Mouse (Mus musculus) cerebellum, postnatal 36 days (tissue): ENCODE results near the gene Rtraf.

Source experiments
- DNase-seq, 2 experiments: peaks; one replicate each; pipeline ENCODE4 v3.0.0; 2021 to 2022; ENCODE audit warnings: mixed read lengths in 2 of 2

The Rtraf gene

GRCm38 (mm10) chr14:19796541-19797304 lies 26.9 kb downstream of the Rtraf start:
- DNase-seq: no peak

- no peak for DNase-seq
Measured at GRCm38 (mm10) chr14:19794881-19795280, 28.7 kb downstream of the Rtraf start.

- no peak for DNase-seq
Measured at GRCm38 (mm10) chr14:19788443-19788842, 35.2 kb downstream of the Rtraf start.

- DNase-seq: no peak
Measured at GRCm38 (mm10) chr14:19785797-19786588, 37.6 kb downstream of the Rtraf start.

GRCm38 (mm10) chr14:19777945-19778344 lies 45.7 kb downstream of the Rtraf start:
- no peak for DNase-seq

GRCm38 (mm10) chr14:19777365-19777764 lies 46.3 kb downstream of the Rtraf start:
- DNase-seq: no peak

GRCm38 (mm10) chr14:19776890-19777289 lies 46.7 kb downstream of the Rtraf start:
- DNase-seq: no peak

- no peak for DNase-seq
Measured at GRCm38 (mm10) chr14:19776179-19776578, 47.4 kb downstream of the Rtraf start.

GRCm38 (mm10) chr14:19775491-19775890 lies 48.1 kb downstream of the Rtraf start:
- no peak for DNase-seq

- no peak for DNase-seq
Measured at GRCm38 (mm10) chr14:19774036-19774628, 49.5 kb downstream of the Rtraf start.

- no peak for DNase-seq
Measured at GRCm38 (mm10) chr14:19771173-19771572, 52.5 kb downstream of the Rtraf start.

GRCm38 (mm10) chr14:19769441-19770200 lies 54.0 kb downstream of the Rtraf start:
- no peak for DNase-seq

- no peak for DNase-seq
Measured at GRCm38 (mm10) chr14:19768648-19769047, 55.0 kb downstream of the Rtraf start.

- no peak for DNase-seq
Measured at GRCm38 (mm10) chr14:19766380-19766649, 57.3 kb downstream of the Rtraf start.

GRCm38 (mm10) chr14:19765539-19766379 lies 57.9 kb downstream of the Rtraf start:
- no peak for DNase-seq

GRCm38 (mm10) chr14:19764331-19764730 lies 59.3 kb downstream of the Rtraf start:
- DNase-seq: no peak

- no peak for DNase-seq
Measured at GRCm38 (mm10) chr14:19763527-19763926, 60.1 kb downstream of the Rtraf start.

- DNase-seq: no peak
Measured at GRCm38 (mm10) chr14:19762014-19762413, 61.6 kb downstream of the Rtraf start.
